Mouse (Mus musculus) urinary bladder, postnatal 4 days (tissue): Measurements from ENCODE around the gene Mettl2.
"Not testable (repeated sequence)": the region's sequence is repeated elsewhere in the genome, so short reads cannot be mapped to it uniquely, and the experiment has no call there.

Experiments
- DNase-seq, 2 experiments: peaks; one replicate each; pipeline ENCODE4 v3.0.0; 2021 to 2022; ENCODE audit warnings: low spot score in 2 of 2

Mettl2 gene

GRCm38 (mm10) chr11:105125735-105126519, at the start of gene Mettl2:
Gene Mettl2 (plus strand): TSS chr11:105126425.
- DNase-seq, result peak; percentile 71 to 80

DNA sequence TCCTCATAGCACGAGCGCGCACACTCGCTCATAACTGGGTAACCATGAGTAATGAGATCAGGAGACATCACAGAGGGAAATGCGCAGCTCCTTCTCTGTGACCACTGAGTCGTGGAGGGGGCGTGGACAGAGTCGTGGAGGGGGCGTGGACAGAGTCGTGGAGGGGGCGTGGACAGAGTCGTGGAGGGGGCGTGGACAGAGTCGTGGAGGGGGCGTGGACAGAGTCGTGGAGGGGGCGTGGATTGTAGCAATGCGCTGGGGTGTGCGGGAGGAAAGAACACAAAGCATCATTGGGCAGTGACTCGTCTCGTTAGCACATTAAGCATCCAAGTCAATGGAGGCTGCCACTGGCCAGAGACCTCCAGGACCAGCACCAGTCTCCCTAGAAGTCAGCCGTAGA, 13.8 kb upstream of the Mettl2 start:
- DNase-seq, result not testable (repeated sequence)

GRCm38 (mm10) chr11:105117814-105118213, 8.4 kb upstream of the Mettl2 start:
- DNase-seq, result no peak

DNA sequence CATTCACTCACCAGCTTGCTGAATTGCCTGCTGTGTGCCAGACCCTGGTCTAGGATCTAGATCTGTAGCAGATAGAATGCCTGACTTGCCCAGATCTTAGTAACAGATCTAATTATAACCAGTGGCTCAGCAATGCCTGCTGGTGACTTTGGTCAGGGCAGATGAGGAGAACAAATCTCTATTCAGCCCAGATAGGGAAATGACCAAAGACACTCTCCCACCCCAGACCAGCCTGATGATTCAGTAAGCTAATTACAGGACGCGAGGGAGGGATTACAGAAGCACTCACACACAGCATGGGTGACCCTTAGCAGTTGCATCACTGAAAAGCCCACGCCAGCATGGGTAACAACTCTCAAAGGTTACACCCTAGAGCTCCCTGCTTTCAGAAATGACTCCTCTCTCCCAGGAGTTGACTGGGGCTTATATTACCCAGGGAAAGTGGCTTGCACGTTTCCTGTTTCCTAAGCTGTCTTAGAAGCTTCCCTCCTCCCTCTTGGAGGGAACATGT, 5.6 kb upstream of the Mettl2 start:
- no peak for DNase-seq

DNA sequence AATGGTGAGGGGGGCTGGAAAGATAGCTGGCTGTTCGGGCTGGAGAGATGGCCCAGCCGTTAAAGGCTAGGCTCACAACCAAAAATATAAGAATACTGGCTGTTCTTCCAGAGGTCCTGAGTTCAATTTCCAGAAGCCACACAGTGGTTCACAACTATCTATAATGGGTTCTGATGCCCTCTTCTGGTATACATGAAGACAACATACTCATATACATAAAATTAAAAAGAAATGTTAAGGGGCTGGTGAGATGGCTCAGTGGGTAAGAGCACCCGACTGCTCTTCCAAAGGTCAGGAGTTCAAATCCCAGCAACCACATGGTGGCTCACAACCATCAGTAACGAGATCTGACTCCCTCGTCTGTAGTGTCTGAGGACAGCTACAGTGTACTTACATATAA, 4.4 kb upstream of the Mettl2 start:
- DNase-seq, result not testable (repeated sequence)

DNA sequence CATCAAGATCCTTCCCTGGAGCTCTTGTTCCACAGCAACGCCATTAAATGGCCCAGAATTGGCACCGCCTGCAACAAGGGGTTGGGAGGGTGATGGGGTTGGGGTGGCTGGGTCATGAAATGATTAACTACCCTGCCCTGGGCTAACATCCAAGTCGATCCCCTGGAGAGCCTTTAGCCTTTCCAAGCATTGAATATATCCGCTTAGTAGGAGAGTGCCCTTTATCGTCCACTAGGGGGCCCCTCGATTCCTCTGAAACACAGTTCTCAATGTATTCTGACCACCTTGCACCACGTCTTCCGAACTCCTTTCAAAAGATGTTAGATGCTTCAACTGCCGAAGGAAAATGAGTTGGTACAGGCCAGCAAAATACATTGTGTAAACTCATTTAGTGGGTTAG, 2.2 kb upstream of the Mettl2 start:
- no peak for DNase-seq

DNA sequence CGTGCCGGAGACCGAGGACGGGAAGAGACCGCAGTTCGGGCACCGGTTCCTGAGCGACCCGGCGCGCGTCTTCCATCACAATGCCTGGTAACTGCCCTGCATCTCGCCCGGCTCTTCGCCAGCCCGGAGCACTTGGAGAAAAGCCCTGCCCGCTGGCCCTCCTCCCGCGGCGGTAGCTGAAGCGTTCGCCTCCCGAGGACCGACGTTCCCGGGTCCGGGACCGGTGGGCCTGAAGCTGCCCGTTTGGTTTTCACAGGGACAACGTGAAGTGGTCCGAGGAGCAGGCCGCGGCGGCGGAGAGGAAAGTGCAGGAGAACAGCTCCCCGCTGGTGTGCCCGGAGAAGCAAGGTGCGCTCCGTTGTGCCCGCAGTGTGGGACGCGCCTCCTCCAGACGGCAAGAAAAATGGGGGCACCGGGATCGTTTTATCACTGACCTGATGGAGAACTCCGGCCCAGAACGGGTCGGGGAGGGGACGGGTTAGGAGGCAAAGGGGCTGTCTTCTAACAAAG, 350 bp downstream of the Mettl2 start:
- DNase-seq, result no peak

DNA sequence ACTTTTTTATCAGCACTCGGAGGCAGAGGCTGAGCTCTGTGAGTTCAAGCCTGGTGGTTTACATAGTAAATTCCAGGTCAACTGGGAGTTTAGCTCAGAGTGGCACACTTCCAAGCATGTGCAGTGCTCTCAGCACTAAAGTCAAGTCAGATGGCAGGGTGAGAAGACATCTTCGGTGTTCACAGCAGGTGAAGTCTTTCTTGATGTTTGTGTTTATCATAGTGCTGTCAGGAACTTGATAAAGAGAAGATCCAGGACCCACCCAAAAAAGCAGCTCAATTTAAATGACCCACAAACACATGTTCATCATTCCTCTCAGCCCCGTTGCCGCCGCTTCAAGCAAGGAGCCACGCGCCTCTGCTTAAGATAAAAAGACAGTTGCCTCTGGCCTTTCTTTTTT, 9.5 kb downstream of the Mettl2 start:
- no peak for DNase-seq

GRCm38 (mm10) chr11:105137255-105137654, 11.0 kb downstream of the Mettl2 start:
- DNase-seq, result not testable (repeated sequence)

DNA sequence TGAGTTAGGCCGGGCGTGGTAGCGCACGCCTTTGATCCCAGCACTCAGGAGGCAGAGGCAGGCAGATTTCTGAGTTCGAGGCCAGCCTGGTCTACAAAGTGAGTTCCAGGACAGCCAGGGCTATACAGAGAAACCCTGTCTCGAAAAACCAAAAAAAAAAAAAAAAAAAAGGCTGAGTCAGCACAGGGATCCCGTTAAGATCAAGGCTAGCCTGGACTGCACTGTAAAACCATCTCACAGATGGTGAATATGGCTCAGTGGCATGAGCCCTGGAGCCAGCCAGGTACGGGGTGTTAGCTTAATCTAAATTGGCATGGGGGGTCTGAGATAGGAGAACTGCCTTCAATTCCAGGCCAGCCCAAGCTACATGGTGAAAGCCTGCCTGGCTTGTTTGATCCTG, 14.3 kb downstream of the Mettl2 start:
- DNase-seq, result not testable (repeated sequence)

DNA sequence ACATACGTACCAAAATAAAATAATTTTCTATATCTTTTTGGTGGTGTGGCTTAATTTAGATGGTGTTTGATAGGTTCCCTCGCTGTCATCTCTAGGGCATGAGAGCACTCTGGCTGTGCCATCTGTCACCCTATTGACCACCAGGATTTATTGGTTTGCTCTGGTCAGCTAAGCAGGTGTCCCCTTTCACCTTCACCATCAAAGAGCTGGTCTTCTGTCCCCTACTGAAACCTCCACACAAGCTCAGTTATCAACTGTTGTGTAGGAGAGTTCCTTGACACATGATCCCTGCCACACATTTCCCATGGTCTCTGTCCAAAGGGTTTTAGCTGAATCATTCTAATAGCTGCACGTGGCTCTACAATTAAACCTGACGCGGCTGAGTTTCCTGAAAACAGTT, 14.9 kb downstream of the Mettl2 start:
- no peak for DNase-seq

GRCm38 (mm10) chr11:105143564-105143963, 17.3 kb downstream of the Mettl2 start:
- no peak for DNase-seq

DNA sequence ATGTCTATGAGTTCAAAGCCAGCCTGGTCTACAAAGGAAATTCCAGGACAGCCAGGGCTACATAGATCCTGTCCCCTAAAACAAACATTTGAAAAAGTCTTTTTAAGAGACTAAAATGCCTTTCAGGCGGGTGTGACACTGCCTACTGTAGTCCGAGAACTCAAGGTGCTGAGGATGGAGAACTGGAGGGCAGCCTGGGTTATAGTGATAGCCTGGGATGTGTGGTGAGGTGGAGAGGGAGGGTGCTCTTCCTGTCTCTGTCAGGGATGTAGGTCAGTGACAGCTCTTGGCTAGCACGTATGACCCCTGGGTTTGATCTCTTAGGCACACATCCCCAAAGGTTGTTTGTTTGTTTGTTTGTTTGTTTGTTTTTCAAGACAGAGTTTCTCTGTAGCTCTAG, 17.9 kb downstream of the Mettl2 start:
- no peak for DNase-seq

GRCm38 (mm10) chr11:105144508-105145210, 18.4 kb downstream of the Mettl2 start:
- no peak for DNase-seq

- DNase-seq, result no peak
These were observed 19.0 kb downstream of the Mettl2 start for GRCm38 (mm10) chr11:105145211-105145610.

DNA sequence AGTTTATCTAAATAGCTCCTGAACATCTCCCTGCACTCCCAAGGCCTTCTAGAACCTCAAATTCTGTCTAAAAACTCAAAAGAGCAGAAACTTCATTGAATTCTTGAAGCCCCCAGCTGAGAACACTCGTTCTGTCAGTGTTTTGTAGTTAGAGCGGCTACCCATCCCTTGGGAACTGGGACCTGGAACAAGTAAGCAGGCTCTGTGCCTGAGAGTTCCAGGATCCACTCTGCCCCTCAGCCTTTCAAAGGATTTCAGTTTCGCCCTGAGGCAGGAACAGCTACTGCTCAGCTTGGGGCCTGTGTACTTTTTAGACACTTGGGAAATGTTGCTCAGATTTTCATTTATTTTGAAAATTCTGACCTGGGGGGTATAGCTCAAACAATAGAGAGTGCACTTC, 20.4 kb downstream of the Mettl2 start, which contains the start of gene Gm10842:
TSS of gene Gm10842 (plus strand) at position 301 of the 400 bp plus-strand sequence.
- no peak for DNase-seq

DNA sequence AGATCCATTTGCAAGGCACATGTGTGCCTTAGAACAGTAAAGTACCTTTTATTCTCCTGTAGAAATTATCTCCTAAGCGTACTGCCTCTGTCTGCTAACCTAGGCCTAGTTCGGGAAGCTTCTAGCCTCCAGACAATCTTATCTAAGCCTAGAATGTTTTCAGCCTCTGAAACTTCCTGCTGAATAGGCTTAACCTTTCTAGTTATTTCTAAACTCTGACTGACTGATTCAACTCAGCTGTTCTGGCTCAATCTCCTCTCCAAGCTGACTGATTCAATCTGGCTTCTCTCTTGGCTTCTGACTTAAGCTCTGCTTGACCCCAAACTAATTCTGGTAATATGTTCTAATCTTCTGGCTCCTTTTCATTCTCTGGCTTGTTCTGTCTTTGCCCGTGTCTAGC, 23.1 kb downstream of the Mettl2 start:
- no peak for DNase-seq

DNA sequence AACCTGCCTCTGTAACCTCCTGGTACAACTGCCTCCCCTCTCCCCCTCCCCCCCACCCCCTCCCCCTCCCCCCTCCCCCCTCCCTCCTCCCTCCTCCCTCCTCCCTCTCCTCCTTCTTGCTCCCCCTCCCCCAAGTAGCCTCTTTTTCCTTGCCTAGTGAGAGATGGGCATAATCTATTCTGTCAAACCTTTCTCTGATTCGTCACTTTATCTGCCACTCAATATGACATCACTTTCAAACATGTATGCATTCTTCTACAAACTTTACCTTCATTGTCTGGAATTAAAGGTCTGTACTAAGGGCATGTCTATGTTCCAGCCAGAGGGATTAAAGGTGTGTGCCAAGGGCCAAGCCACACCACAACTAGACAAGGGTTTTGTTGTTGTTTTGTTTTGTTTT, 23.5 kb downstream of the Mettl2 start:
- DNase-seq, result no peak

GRCm38 (mm10) chr11:105150691-105151090, 24.5 kb downstream of the Mettl2 start:
- no peak for DNase-seq

DNA sequence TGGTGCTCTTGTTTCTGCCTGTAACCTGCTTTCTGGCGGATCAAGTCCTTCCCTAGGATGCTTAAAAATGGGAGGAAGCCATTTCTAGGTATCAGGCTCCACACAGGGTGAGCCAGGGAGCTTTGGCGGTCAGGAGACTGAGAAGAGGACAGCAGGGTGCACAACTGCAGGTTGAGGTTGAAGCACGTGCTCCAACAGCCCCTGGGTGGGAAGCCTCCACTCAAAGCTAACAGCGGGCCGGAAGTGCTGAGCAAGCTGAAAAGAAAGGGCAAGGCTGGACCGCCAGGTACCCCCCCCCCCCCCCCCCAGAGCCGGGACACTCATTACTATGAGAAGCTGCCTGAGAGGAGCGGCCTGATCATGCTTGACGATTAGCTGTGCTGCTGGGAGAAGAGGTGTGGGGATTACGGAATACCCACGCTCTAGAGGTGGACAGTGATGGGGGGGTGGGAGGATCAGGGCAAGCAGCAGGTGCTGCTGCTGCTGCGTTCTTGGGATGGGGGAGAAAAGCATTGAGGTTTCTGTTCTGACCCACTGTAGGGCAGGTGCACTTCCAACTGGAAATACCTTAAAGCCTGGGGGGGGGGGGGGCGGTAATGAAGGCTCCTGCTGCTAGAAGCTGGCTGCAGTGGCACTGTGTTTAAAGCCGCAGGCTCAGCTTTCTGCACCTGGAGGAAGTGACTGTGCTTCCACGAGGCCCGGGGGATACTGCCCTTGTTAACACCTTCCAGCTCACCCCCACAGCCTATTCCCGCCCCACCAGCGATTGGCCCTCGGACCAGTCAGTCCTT, 25.2 kb downstream of the Mettl2 start:
- DNase-seq, result no peak

- DNase-seq, result no peak
These were observed 25.7 kb downstream of the Mettl2 start for GRCm38 (mm10) chr11:105152017-105152300.

DNA sequence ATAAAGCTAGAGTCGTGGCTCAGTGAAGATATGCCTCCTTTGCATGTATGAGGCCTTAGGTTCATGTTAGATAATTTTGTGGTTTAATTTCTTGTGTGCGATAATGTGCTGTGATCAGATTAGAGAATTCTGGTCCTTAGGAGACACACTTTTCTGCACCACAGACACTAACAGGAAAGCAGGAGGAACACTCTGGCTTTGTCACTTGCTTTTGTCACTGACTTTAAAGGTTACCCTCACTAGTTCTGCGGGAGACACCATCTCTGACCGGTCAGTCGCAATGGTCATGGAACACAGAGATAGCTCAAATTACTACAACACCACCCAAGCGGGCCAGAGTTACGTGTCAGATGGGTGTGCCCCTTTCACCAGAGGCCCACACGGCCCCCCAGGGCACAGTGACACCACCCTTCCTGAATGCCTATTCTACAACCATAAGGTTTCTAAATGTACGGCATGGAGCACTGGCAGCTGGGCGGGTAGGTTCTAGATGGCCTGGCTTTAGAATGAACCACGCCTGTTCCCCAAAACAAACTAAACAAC, 26.2 kb downstream of the Mettl2 start:
- no peak for DNase-seq
